Mouse (Mus musculus) bone marrow, adult 2 months (tissue): ENCODE results near the gene Gm20518.

Experiments used
- CTCF ChIP-seq: fragments of 200-500 bp; IDR thresholded peaks from 2 replicates; pipeline ENCODE4 v1.5.1; 2011; ENCODE audit warnings: low read length, control low read depth; ENCODE audit not compliant: control insufficient read depth, insufficient read depth
- POLR2A ChIP-seq: fragments of 200-500 bp; IDR thresholded peaks from 2 replicates; pipeline ENCODE4 v1.6.1; 2011; ENCODE audit warnings: low read depth, mild to moderate bottlenecking, control low read depth, low read length, borderline replicate concordance; ENCODE audit not compliant: control insufficient read depth

- TF ChIP-seq POLR2A: no peak
- TF ChIP-seq CTCF: no peak
Measured at GRCm38 (mm10) chr16:17929631-17930030, 38.2 kb upstream of the Gm20518 start.
